ENCODE assay signal across 14 mouse cellular contexts in the genomic region with DNA sequence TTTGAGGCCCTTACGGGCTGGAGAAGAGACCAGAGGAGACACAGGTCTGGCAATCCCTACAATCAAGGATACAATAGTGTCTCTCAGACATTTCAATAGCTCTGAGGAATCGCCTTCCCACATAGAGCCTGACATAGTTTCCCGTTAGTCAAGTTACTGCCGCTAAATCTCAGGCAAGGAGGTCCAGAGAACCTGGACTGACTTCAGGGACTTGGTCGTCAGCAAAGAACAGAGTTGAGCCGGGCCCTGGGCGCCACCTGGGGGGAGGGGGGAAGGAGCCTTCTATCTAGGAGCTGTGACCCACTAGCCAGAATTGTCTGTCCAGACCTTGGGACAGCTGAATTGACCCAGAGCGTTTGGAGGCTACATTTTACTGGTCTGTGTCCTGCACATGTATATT. TPM values are rescaled to one million over a fixed set of nuclear protein-coding genes. Genes with fewer than 3 reads are reported as not detected.
DNase-seq lines count a peak whose midpoint lies in the region; ATAC-seq and TF ChIP-seq lines count a peak whose summit lies in the region.
"Had no signal": no experiment of that assay in that cellular context is flagged by ENCODE, and none has a peak within 500 bp of the region (broad histone marks: within the 10 kb centered on the region; RNA-seq: fewer than 3 reads in every experiment).

No protein-coding gene starts in this region.

- H3K27me3 ChIP-seq in lung, embryonic 14.5 days (ENCODE audit: insufficient read depth, low read length): peaks cover 93% of the 10 kb centered on the region
- peaks cover 88% of the 10 kb centered on the region for H3K27me3 ChIP-seq in midbrain, embryonic 12.5 days
- H3K27me3 ChIP-seq in stomach, postnatal 0 days (ENCODE audit: control insufficient read depth, insufficient read depth, low read length): peaks cover 41% of the 10 kb centered on the region; the same call in 1 of the 2 replicates

- TF ChIP-seq EP300 in stomach, postnatal 0 days (optimal IDR thresholded peaks at IDR 0.05): no peak

- H3K4me1 ChIP-seq in lung, embryonic 14.5 days (ENCODE audit: insufficient read depth): 0 out of 2 replicates have a peak, but pooled peaks cover 3% of the 10 kb centered on the region
- peaks cover 33% of the 10 kb centered on the region for H3K4me1 ChIP-seq in midbrain, embryonic 12.5 days
- peaks cover 3% of the 10 kb centered on the region for H3K4me1 ChIP-seq in stomach, postnatal 0 days (replicated peaks; ENCODE audit: control insufficient read depth, insufficient read depth)

- H3K9me3 ChIP-seq in lung, embryonic 14.5 days (ENCODE audit: low read depth, low read length): no peaks in the 10 kb centered on the region
- H3K9me3 ChIP-seq in midbrain, embryonic 12.5 days: no peaks in the 10 kb centered on the region
- no peaks in the 10 kb centered on the region for H3K9me3 ChIP-seq in stomach, postnatal 0 days (ENCODE audit: control insufficient read depth, low read length)
- H3K9me3 ChIP-seq: heart, embryonic 12.5 days; liver, embryonic 12.5 days had no signal

- DNase-seq in embryo, embryonic 10.5 days (ENCODE audit: low spot score): peak; percentile 32
- no peak for DNase-seq in embryo, embryonic 9.5 days (ENCODE audit: extremely low spot score)
- no peak for DNase-seq in lung, embryonic 14.5 days
- DNase-seq in lung, adult 18-20 months: no peak
- no peak for DNase-seq in stomach, postnatal 0 days (ENCODE audit: low spot score)
- DNase-seq in adrenal gland, adult 18-20 months (ENCODE audit: low spot score in 2 of 2): no peak
- no peak for DNase-seq in left cerebral cortex, adult 9 months (ENCODE audit: low spot score in 2 of 2)
- DNase-seq: cerebellum, adult 11-12 months; right cerebral cortex, postnatal 4 days had no signal

- H3K9ac ChIP-seq in lung, embryonic 14.5 days: no peak overlapping the region
- 0 out of 2 replicates have a peak overlapping the region, but pooled peaks have one; percentile 59 for H3K9ac ChIP-seq in midbrain, embryonic 12.5 days (replicated peaks)
- peak overlapping the region; percentile 35; the same call in 1 of the 2 replicates for H3K9ac ChIP-seq in stomach, postnatal 0 days (ENCODE audit: low read length)
- H3K9ac ChIP-seq: heart, embryonic 12.5 days; liver, embryonic 12.5 days had no signal

- no peak for ATAC-seq in lung, embryonic 14.5 days (ENCODE audit: insufficient read depth)
- no peak for ATAC-seq in midbrain, embryonic 12.5 days (ENCODE audit: low FRiP score, low read depth)
- no peak for ATAC-seq in stomach, postnatal 0 days (ENCODE audit: low FRiP score, low TSS enrichment)
- ATAC-seq: liver, embryonic 12.5 days had no signal

- H3K4me3 ChIP-seq in lung, embryonic 14.5 days (ENCODE audit: low read depth, low read length): peak overlapping the region; percentile 38; the same call in 1 of the 2 replicates
- H3K4me3 ChIP-seq in midbrain, embryonic 12.5 days: peak overlapping the region; percentile 53
- peak overlapping the region; percentile 42 for H3K4me3 ChIP-seq in stomach, postnatal 0 days (ENCODE audit: low read depth, low read length)
- H3K4me3 ChIP-seq: erythroblast, embryonic 14.5 days had no signal

- no peak overlapping the region for H3K27ac ChIP-seq in lung, embryonic 14.5 days (ENCODE audit: low read depth)
- H3K27ac ChIP-seq in midbrain, embryonic 12.5 days (replicated peaks): peak overlapping the region; percentile 73; the same call in 1 of the 2 replicates
- no peak overlapping the region for H3K27ac ChIP-seq in stomach, postnatal 0 days (replicated peaks)
- H3K27ac ChIP-seq: liver, embryonic 12.5 days had no signal

- H3K4me2 ChIP-seq in lung, embryonic 14.5 days: no peak overlapping the region
- peak overlapping the region; percentile 66 for H3K4me2 ChIP-seq in midbrain, embryonic 12.5 days (replicated peaks)
- no peak overlapping the region for H3K4me2 ChIP-seq in stomach, postnatal 0 days (replicated peaks; ENCODE audit: low read depth)

- 7% methylated on average over 8 of the region's 8 CpGs for WGBS in lung, embryonic 14.5 days
- WGBS in midbrain, embryonic 12.5 days: 2% methylated on average over 8 of the region's 8 CpGs
- 10% methylated on average over 8 of the region's 8 CpGs for WGBS in stomach, postnatal 0 days

- TF ChIP-seq CTCF in lung, embryonic 14.5 days (IDR thresholded peaks at IDR 0.05; ENCODE audit: low read depth): no peak
- no peak for TF ChIP-seq CTCF in stomach, postnatal 0 days (IDR thresholded peaks at IDR 0.05; ENCODE audit: low read depth)

- no peaks in the 10 kb centered on the region for H3K36me3 ChIP-seq in lung, embryonic 14.5 days (ENCODE audit: insufficient read depth)
- H3K36me3 ChIP-seq in midbrain, embryonic 12.5 days: no peaks in the 10 kb centered on the region
- H3K36me3 ChIP-seq in stomach, postnatal 0 days (ENCODE audit: control insufficient read depth, insufficient read depth, low read length): no peaks in the 10 kb centered on the region
- H3K36me3 ChIP-seq: heart, embryonic 12.5 days; liver, embryonic 12.5 days had no signal

RNA-seq across cellular contexts. Expression of a gene that starts 2.3 kb away (rescaled TPM):
- 0.08 and 0.16 TPM in 2 replicates for polyA plus RNA-seq in lung, embryonic 14.5 days (2014; fragmentation: Nextera tagmentation; extraction: Ambion mirVana)
- 6.0 and 7.8 TPM in 2 replicates for polyA plus RNA-seq in midbrain, embryonic 12.5 days (2016; fragmentation: Nextera tagmentation; extraction: Ambion mirVana)
- 1.6 and 2.8 TPM in 2 replicates for polyA plus RNA-seq in stomach, postnatal 0 days (2015; fragmentation: Nextera tagmentation; extraction: Ambion mirVana)
- not detected for total RNA-seq in adrenal gland, adult 18-20 months (2021)
- total RNA-seq: gastrocnemius, adult 18-20 months had no signal
- polyA plus RNA-seq: erythroblast, embryonic 14.5 days had no signal
